In genomic region chr6:119072772-119073171, GRCm38 (mm10) we compare ENCODE assay signal across 27 mouse cellular contexts.
DNase-seq lines count a peak whose midpoint lies in the region; ATAC-seq and TF ChIP-seq lines count a peak whose summit lies in the region.
"Had no signal": no experiment of that assay in that cellular context is flagged by ENCODE, and none has a peak within 500 bp of the region (broad histone marks: within the 10 kb centered on the region; RNA-seq: fewer than 3 reads in every experiment).

No protein-coding gene starts in this region.

- peaks cover 80% of the 10 kb centered on the region for H3K4me1 ChIP-seq in cerebellum, adult 2 months (ENCODE audit: control insufficient read depth, insufficient read depth, low read length)
- H3K4me1 ChIP-seq in heart, embryonic 15.5 days (replicated peaks) = peaks cover 86% of the 10 kb centered on the region
- no peaks in the 10 kb centered on the region for H3K4me1 ChIP-seq in midbrain, embryonic 11.5 days (ENCODE audit: control insufficient read depth, insufficient read depth, low read length)
- no peaks in the 10 kb centered on the region for H3K4me1 ChIP-seq in midbrain, embryonic 10.5 days
- H3K4me1 ChIP-seq: embryonic facial prominence, embryonic 12.5 days; forebrain, embryonic 10.5 days; liver, embryonic 12.5 days had no signal

- no peak for TF ChIP-seq CTCF in cerebellum, adult 2 months (IDR thresholded peaks at IDR 0.05; ENCODE audit: borderline replicate concordance, insufficient read depth, low read depth, low read length)
- TF ChIP-seq CTCF in gastrocnemius, adult 2 months (IDR thresholded peaks at IDR 0.05) = no peak

- H3K36me3 ChIP-seq in heart, embryonic 15.5 days = no peaks in the 10 kb centered on the region
- H3K36me3 ChIP-seq in midbrain, embryonic 11.5 days (ENCODE audit: control insufficient read depth, insufficient read depth, low read length) = no peaks in the 10 kb centered on the region
- no peaks in the 10 kb centered on the region for H3K36me3 ChIP-seq in midbrain, embryonic 10.5 days
- H3K36me3 ChIP-seq: embryonic facial prominence, embryonic 12.5 days; forebrain, embryonic 10.5 days; hindbrain, embryonic 13.5 days; liver, embryonic 12.5 days; midbrain, embryonic 13.5 days; neural tube, embryonic 13.5 days had no signal

- WGBS in cerebellum, adult 2 months = 64% methylated on average over 7 of the region's 7 CpGs
- 29% methylated on average over 7 of the region's 7 CpGs for WGBS in heart, embryonic 15.5 days
- 83% methylated on average over 7 of the region's 7 CpGs for WGBS in midbrain, embryonic 11.5 days
- 83% methylated on average over 7 of the region's 7 CpGs for WGBS in midbrain, embryonic 10.5 days

- H3K27me3 ChIP-seq in cerebellum, adult 2 months (ENCODE audit: control insufficient read depth, insufficient read depth, low read length) = no peaks in the 10 kb centered on the region
- H3K27me3 ChIP-seq in heart, embryonic 15.5 days = no peaks in the 10 kb centered on the region
- H3K27me3 ChIP-seq in midbrain, embryonic 11.5 days (ENCODE audit: control insufficient read depth, insufficient read depth, low read length) = no peaks in the 10 kb centered on the region
- no peaks in the 10 kb centered on the region for H3K27me3 ChIP-seq in midbrain, embryonic 10.5 days (ENCODE audit: low read depth, poor library complexity, severe bottlenecking)
- H3K27me3 ChIP-seq: embryonic facial prominence, embryonic 12.5 days; hindbrain, embryonic 13.5 days; midbrain, embryonic 13.5 days; neural tube, embryonic 13.5 days had no signal

- no peak for TF ChIP-seq POLR2A in cerebellum, adult 2 months (IDR thresholded peaks at IDR 0.05; ENCODE audit: borderline replicate concordance, insufficient read depth, low read length)

- no peak for ATAC-seq in heart, embryonic 15.5 days (replicated peaks; ENCODE audit: insufficient number of reproducible peaks, insufficient read depth, low FRiP score, low read depth)
- no peak for ATAC-seq in midbrain, embryonic 11.5 days (ENCODE audit: low FRiP score)
- ATAC-seq: activated CD4-positive, CD25-positive, alpha-beta regulatory T cell, adult 4 months; forebrain, postnatal 0 days; intestine, postnatal 0 days; liver, embryonic 12.5 days; liver, postnatal 0 days; midbrain, embryonic 13.5 days had no signal

- no peaks in the 10 kb centered on the region for H3K9me3 ChIP-seq in heart, embryonic 15.5 days (replicated peaks)
- no peaks in the 10 kb centered on the region for H3K9me3 ChIP-seq in midbrain, embryonic 11.5 days (ENCODE audit: control insufficient read depth, low read length)
- no peaks in the 10 kb centered on the region for H3K9me3 ChIP-seq in midbrain, embryonic 10.5 days (replicated peaks)
- H3K9me3 ChIP-seq: embryonic facial prominence, embryonic 12.5 days; forebrain, embryonic 10.5 days; hindbrain, embryonic 13.5 days; liver, embryonic 12.5 days; midbrain, embryonic 13.5 days; neural tube, embryonic 13.5 days had no signal

- H3K4me3 ChIP-seq in cerebellum, adult 2 months (replicated peaks; ENCODE audit: insufficient read depth, low read depth, low read length) = no peak overlapping the region
- no peak overlapping the region for H3K4me3 ChIP-seq in gastrocnemius, adult 2 months
- no peak overlapping the region for H3K4me3 ChIP-seq in heart, embryonic 15.5 days
- H3K4me3 ChIP-seq in midbrain, embryonic 11.5 days (ENCODE audit: low read depth, low read length) = no peak overlapping the region
- H3K4me3 ChIP-seq in midbrain, embryonic 10.5 days = no peak overlapping the region
- H3K4me3 ChIP-seq: embryonic facial prominence, embryonic 12.5 days; forebrain, embryonic 10.5 days; hindbrain, embryonic 13.5 days; liver, embryonic 12.5 days; midbrain, embryonic 13.5 days; neural tube, embryonic 13.5 days had no signal

- intact Hi-C loops in gastrocnemius, adult 2 months (cut with DNase I) = no loop called here

- H3K4me2 ChIP-seq in heart, embryonic 15.5 days = no peak overlapping the region
- no peak overlapping the region for H3K4me2 ChIP-seq in midbrain, embryonic 11.5 days
- H3K4me2 ChIP-seq: embryonic facial prominence, embryonic 12.5 days; hindbrain, embryonic 13.5 days; liver, embryonic 12.5 days; midbrain, embryonic 13.5 days; neural tube, embryonic 13.5 days had no signal

- peak overlapping the region; percentile 34; the same call in 1 of the 2 replicates for H3K27ac ChIP-seq in cerebellum, adult 2 months (ENCODE audit: insufficient read depth, low read length)
- H3K27ac ChIP-seq in gastrocnemius, adult 2 months = peak overlapping the region; percentile 28; the same call in 1 of the 2 replicates
- peak overlapping the region; percentile 20 for H3K27ac ChIP-seq in heart, embryonic 15.5 days
- no peak overlapping the region for H3K27ac ChIP-seq in midbrain, embryonic 11.5 days (ENCODE audit: low read depth, low read length)
- no peak overlapping the region for H3K27ac ChIP-seq in midbrain, embryonic 10.5 days (replicated peaks)
- H3K27ac ChIP-seq: embryonic facial prominence, embryonic 12.5 days; forebrain, embryonic 10.5 days; hindbrain, embryonic 13.5 days; liver, embryonic 12.5 days; midbrain, embryonic 13.5 days; neural tube, embryonic 13.5 days had no signal

- no peak overlapping the region for H3K9ac ChIP-seq in heart, embryonic 15.5 days
- H3K9ac ChIP-seq in midbrain, embryonic 11.5 days (ENCODE audit: low read length) = no peak overlapping the region
- H3K9ac ChIP-seq: embryonic facial prominence, embryonic 12.5 days; forebrain, postnatal 0 days; hindbrain, embryonic 13.5 days; liver, embryonic 12.5 days; liver, postnatal 0 days; midbrain, embryonic 13.5 days; neural tube, embryonic 13.5 days had no signal

- DNase-seq in cerebellum, adult 2 months = no peak
- no peak for DNase-seq in cerebellum, adult 9-10 months
- no peak for DNase-seq in gastrocnemius, adult 2 months
- DNase-seq in gastrocnemius, adult 18-20 months (ENCODE audit: low spot score) = no peak
- DNase-seq in heart, adult 18-20 months = no peak
- peak; percentile 69 for DNase-seq in midbrain, embryonic 11.5 days (ENCODE audit: low spot score, missing footprints)
- no peak for DNase-seq in midbrain, embryonic 10.5 days (ENCODE audit: low spot score)
- DNase-seq: adrenal gland, adult 2 months; adrenal gland, postnatal 36 days; cerebellum, adult 8-10 months; cerebellum, postnatal 36 days; forebrain, postnatal 0 days; gastrocnemius, postnatal 10 days; heart, postnatal 36 days; kidney, postnatal 14 days; left cerebral cortex, postnatal 4 days; liver, postnatal 0 days; lung, postnatal 36 days had no signal

Comparison
In these comparisons a context has a peak if more than half of its experiments do, and no peak if none do; other contexts are left out.
1. H3K27ac ChIP-seq: peak in cerebellum, adult 2 months (single experiment), gastrocnemius, adult 2 months (single experiment) and heart, embryonic 15.5 days (single experiment); none in midbrain, embryonic 11.5 days (single experiment) and midbrain, embryonic 10.5 days (single experiment).